Mouse (Mus musculus) kidney, adult 2 months (tissue): ENCODE results near the gene Cdca3. TPM values are rescaled to one million over a fixed set of nuclear protein-coding genes. Genes with fewer than 3 reads are reported as not detected.

Source experiments
- DNase-seq: peaks from one replicate; pipeline ENCODE4 v3.0.0; 2021
- H3K27ac ChIP-seq: fragments of 200-500 bp; 2 replicates; pipeline ENCODE4 v1.5.1; 2012; ENCODE audit warnings: low read depth, low read length, control low read depth, inconsistent platforms; ENCODE audit not compliant: insufficient read depth
- H3K27me3 ChIP-seq: fragments of 200-500 bp; replicated peaks from 2 replicates; pipeline ENCODE4 v1.6.1; 2012; ENCODE audit warnings: mild to moderate bottlenecking, moderate library complexity, low read length, inconsistent platforms; ENCODE audit not compliant: control insufficient read depth, insufficient read depth
- H3K36me3 ChIP-seq: fragments of 200-500 bp; 2 replicates; pipeline ENCODE4 v1.6.1; 2012; ENCODE audit warnings: mild to moderate bottlenecking, moderate library complexity, low read length, inconsistent platforms; ENCODE audit not compliant: control insufficient read depth, insufficient read depth
- H3K4me1 ChIP-seq: fragments of 200-500 bp; 2 replicates; pipeline ENCODE4 v1.6.1; 2011; ENCODE audit warnings: low read length; ENCODE audit not compliant: control insufficient read depth, insufficient read depth
- H3K4me3 ChIP-seq: fragments of 200-500 bp; 2 replicates; pipeline ENCODE4 v1.5.1; 2011; ENCODE audit warnings: mild to moderate bottlenecking, low read depth, low read length, control low read depth; ENCODE audit not compliant: insufficient read depth
- CTCF ChIP-seq: fragments of 200-500 bp; conservative IDR thresholded peaks from 2 replicates; pipeline ENCODE4 v1.5.1; 2011; ENCODE audit warnings: low read depth, mild to moderate bottlenecking, control low read depth, low read length, moderate library complexity, mixed read lengths; ENCODE audit not compliant: insufficient read depth, insufficient read length
- POLR2A ChIP-seq: fragments of 200-500 bp; IDR thresholded peaks from one replicate; pipeline ENCODE4 v1.6.1; 2011; ENCODE audit warnings: low read depth, low read length, control low read depth
- WGBS: fragments of 180-500 bp; shearing (Covaris S2); methylation state at CpG from one replicate; pipeline ENCODE4 v1.1.7; 2018; 5-methylcytosine and 5-hydroxymethylcytosine counted together
- polyA plus RNA-seq: library from polyadenylated mRNA; depleted of rRNA; stranded (reverse); fragments of >200 nt; gene quantifications from 2 replicates; pipeline ENCODE4 v1.2.3, GENCODE M21; 2012

Cdca3 gene
- polyA plus RNA-seq, 1 experiment = 4.2 TPM

DNA sequence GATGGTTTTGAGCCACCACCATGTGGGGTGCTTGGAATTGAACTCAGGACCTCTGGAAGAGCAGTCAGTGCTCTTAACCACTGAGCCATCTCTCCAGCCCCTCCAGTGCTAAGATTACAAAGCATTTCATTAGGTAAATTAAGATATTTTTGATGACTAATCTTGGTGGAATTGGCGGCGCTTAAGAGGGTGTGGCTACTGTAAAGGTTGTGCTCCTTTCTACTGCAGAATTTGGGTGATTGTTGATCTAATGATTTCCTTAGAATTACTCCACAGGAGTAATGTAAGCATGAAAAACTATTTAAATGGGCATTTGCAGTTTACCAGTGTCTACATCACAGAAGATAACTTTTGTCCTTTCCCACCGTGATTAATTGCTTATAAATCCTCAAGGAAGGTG, 25.0 kb upstream of the Cdca3 start:
- no peak for DNase-seq
- H3K4me1 ChIP-seq = peaks cover 23% of the 10 kb centered on the region; the same call in 1 of the 2 replicates
- whole genome bisulfite sequencing = 84% methylated on average over 3 of the region's 3 CpGs
- no peaks in the 10 kb centered on the region for H3K36me3 ChIP-seq
- H3K4me3 ChIP-seq = no peak overlapping the region
- TF ChIP-seq CTCF (no peak), POLR2A (no peak)
- no peak overlapping the region for H3K27ac ChIP-seq
- H3K27me3 ChIP-seq = no peaks in the 10 kb centered on the region

DNA sequence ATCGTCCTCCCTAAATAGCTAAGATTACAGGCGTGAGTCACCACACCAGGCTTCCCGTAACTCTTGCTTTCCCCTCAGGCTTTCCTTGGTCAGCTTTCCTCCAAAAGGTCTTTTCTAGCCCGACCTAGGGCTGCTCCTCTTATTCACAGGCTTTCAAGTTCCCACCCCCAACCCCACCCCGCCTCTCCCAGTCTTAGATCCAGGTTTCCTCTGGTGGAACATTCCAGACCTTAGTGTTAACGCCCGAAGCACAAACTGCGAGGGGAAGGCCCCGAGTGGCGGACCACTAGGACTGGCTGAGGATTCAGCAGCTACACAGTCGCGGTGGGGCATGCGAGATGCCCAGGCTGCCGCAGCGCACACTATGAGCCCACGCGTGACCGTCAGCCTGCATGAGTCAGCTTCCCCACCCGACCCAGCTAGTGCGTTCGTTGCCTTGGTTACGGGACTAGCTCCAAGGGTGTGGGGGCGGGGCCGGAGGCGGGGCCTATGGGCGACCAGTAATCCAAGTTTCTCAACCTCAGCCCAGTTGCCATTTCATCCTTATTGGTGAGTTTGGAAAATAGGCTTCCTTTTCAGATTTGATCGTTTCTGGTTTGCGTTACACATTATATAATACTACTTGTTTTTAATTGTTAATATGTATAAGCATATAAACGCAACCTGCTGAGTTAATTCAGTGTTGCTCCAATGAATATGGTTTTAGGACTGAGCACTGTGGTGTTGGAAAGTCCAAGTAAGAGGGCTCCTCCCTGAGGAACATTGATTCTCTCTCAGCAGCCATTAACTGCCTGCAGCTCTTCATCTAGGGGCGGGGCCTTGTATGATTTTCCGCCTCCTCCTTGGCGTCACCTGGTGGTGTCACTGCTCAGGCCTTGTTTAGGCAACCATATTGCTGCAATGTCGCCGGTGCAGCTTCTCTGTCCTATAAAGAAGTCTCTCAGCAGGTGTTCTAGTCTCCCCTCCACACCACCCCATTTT, 23.7 kb upstream of the Cdca3 start:
- Histone ChIP-seq H3K27me3 (no peaks in the 10 kb centered on the region), H3K4me3 (peak overlapping the region; percentile 71), H3K27ac (peak overlapping the region; percentile 89), H3K36me3 (no peaks in the 10 kb centered on the region), H3K4me1 (peaks cover 26% of the 10 kb centered on the region; the same call in 1 of the 2 replicates)
- DNase-seq = peak; percentile 98
- TF ChIP-seq CTCF = peak; percentile 40
- TF ChIP-seq POLR2A = peak; percentile 81
- under 1% methylated on average over 34 of the region's 34 CpGs for WGBS

DNA sequence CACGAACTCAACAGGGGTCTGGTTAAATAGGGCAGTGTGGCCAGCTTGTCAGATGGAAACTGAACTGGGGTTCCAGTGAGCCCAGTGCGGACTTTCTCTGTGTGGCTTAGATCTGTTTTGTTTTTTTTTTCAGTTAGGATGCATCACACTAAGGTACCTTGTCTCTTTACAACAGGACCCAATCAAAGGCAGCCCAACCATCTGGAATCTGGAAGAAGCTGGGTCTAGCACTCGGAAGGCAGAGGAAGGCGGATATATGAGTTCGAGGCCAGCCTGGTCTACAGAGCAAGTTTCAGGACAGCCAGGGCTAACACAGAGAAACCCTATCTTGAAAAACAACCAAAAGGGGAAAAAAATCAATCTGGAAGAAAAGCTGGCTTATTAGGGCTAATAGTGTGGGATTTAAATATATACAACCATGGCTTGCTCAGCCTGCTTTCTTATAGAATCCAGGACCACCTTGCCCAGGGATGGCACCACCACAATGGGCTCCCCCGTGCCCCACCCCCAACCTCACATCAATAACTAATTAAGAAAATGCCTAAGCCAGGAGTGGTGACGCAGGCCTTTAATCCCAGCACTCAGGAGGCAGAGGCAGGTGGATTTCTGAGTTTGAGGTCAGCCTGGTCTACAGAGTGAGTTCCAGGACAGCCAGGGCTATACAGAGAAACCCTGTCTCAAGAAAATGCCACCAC, 22.8 kb upstream of the Cdca3 start:
- no peak for TF ChIP-seq POLR2A
- no peak for TF ChIP-seq CTCF
- no peak for DNase-seq
- WGBS = 78% methylated on average over 7 of the region's 7 CpGs
- Histone ChIP-seq H3K4me3 (0 out of 2 replicates have a peak overlapping the region, but pooled peaks have one; percentile 2), H3K4me1 (peaks cover 26% of the 10 kb centered on the region; the same call in 1 of the 2 replicates), H3K27ac (peak overlapping the region; percentile 70), H3K36me3 (no peaks in the 10 kb centered on the region), H3K27me3 (no peaks in the 10 kb centered on the region)

DNA sequence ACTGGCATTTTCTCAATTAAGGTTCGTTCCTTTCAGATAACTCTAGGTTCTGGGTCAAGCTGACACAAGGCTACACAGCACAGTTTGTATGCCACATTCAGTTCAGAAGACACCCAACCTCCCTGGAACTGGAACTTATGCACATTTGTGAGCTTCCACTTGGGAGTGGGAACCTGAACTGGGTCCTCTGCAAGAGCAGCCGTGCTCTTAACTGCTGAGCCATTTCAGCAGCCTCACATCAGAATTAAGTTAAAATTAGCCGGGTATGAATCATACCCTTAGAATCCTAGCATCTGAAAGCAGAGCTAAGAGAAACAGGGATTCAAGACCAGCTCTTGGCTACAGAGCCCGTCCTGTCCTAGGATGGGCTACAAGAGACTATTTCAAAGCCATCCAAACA, 22.0 kb upstream of the Cdca3 start:
- WGBS = 81% methylated on average over 4 of the region's 4 CpGs

DNA sequence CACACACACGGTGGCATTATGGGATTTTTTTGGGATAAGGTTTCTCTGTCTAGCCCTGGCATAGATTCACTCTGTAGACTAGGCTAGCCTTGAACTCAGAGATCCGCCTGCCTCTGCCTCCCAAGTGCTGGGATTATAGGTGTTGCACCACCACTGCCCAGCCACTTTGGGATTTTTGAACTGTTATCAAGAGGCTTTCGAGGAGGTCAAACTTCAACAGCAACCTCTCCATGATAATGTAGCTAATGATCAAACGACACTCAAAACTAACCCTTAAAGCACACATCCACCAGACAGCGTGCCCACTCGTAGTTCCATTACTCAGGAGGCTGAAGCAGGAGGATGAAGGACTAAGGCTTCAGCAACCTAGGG, 21.4 kb upstream of the Cdca3 start:
- WGBS = 44% methylated on average over 6 of the region's 6 CpGs
- H3K27ac ChIP-seq = peak overlapping the region; percentile 94
- peak overlapping the region; percentile 77 for H3K4me3 ChIP-seq
- peaks cover 4% of the 10 kb centered on the region for H3K36me3 ChIP-seq
- TF ChIP-seq CTCF (no peak), POLR2A (no peak)
- DNase-seq = no peak
- H3K27me3 ChIP-seq = no peaks in the 10 kb centered on the region
- H3K4me1 ChIP-seq = peaks cover 30% of the 10 kb centered on the region; the same call in 1 of the 2 replicates

More for the DNA sequence above, 22.0 kb upstream of the Cdca3 start:
- no peak for DNase-seq
- TF ChIP-seq POLR2A (no peak), CTCF (no peak)
- Histone ChIP-seq H3K27me3 (no peaks in the 10 kb centered on the region), H3K4me1 (peaks cover 32% of the 10 kb centered on the region; the same call in 1 of the 2 replicates), H3K4me3 (no peak overlapping the region), H3K36me3 (peaks cover 4% of the 10 kb centered on the region), H3K27ac (peak overlapping the region; percentile 94; the same call in 1 of the 2 replicates)

DNA sequence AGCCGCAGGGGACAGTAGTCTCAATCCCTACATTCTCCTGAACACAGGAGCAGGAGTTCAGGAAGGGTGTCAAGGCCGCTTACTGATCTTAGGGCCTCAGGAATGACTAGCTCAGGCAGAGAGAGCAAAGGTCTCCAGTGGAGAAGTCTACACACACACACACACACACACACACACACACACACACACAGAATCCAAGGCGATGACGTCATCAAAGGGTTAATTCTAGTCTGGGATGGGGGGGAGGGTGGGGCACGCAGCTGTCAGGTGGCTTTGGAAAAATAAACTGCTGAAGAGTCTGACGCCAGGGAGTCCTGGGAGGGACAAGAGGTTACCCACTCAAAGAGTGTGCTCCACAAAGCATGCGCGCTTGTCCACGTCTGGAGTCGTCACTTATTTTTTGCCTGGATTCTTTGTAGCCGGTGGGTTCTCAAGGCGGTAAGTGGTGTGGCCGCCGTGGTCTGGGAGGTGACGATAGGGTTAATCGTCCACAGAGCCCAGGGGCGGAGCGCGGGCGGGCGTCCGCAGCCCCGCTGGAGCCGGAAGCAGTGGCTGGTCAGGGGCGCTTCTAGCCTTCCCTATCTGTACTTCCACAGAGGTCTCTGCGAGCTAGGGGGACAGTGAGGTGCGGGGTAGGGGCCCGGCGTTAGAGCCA, 20.9 kb upstream of the Cdca3 start, which contains the start of gene Spsb2:
Gene Spsb2 (plus strand): TSS at position 304 of the 655 bp plus-strand sequence.
- Histone ChIP-seq H3K36me3 (peaks cover 4% of the 10 kb centered on the region), H3K4me1 (peaks cover 30% of the 10 kb centered on the region; the same call in 1 of the 2 replicates), H3K27me3 (no peaks in the 10 kb centered on the region), H3K27ac (peak within 1 kb of the TSS; percentile 94), H3K4me3 (peak within 1 kb of the TSS; percentile 77)
- under 1% methylated on average over 29 of the region's 29 CpGs for WGBS
- DNase-seq = peak; percentile 91
- TF ChIP-seq CTCF (no peak), POLR2A (no peak)
